Mouse (Mus musculus) duodenum, adult 2 months (tissue): ENCODE results near the gene Cd84. TPM values are rescaled to one million over a fixed set of nuclear protein-coding genes. Genes with fewer than 3 reads are reported as not detected.

Experiments
- polyA plus RNA-seq: library from polyadenylated mRNA; depleted of rRNA; stranded (reverse); fragments of >200 nt; gene quantifications from 2 replicates; pipeline ENCODE4 v1.2.3, GENCODE M21; 2012; ENCODE audit warnings: low replicate concordance; rRNA removed

Cd84 gene
- polyA plus RNA-seq: 0.52 and 0.55 TPM in 2 replicates

DNA sequence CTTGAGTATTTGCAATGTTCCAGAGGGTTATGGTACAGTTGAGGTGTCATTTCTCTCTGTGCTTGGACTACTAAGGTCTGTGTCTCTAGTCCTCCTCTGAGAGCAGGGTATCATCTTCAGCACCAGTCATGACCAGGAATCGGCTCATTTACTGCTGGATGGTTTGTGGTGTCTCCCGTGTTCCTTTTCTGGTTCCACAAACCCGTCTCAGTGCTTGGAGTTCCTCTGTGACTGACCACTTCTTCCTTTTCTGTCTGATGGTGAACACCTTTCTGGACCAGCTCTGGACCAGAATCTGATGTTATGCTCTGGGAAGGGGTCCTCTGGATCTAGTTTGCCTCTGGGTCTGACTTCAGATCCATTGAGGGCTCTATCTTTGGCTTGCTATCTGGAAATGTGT, at the start of gene Cd84:
Gene Cd84, plus strand, starts transcription at position 210 of the 400 bp plus-strand sequence.

DNA sequence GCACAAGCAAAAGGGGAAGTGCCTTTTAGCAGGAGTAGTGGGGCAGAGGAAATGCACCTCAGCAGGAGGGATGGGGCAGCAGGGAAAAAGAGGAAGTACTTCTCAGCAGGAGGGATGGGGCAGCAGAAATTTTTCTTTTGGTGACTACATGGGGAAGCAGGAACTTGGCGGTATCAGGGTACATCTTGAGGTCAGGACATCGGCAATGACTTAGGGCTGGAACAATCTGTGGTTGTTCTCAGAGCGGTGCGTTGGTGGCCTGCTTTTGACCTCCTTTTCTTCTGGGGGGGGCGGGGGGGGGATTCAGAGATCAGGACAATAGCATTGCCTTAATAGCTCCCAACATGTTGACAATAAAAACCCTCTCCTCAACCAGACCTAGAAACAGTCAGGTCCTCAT, 55.9 kb downstream of the Cd84 start, which contains the start of gene Gm10521:
Gene Gm10521, plus strand, starts transcription at position 301 of the 400 bp plus-strand sequence.

DNA sequence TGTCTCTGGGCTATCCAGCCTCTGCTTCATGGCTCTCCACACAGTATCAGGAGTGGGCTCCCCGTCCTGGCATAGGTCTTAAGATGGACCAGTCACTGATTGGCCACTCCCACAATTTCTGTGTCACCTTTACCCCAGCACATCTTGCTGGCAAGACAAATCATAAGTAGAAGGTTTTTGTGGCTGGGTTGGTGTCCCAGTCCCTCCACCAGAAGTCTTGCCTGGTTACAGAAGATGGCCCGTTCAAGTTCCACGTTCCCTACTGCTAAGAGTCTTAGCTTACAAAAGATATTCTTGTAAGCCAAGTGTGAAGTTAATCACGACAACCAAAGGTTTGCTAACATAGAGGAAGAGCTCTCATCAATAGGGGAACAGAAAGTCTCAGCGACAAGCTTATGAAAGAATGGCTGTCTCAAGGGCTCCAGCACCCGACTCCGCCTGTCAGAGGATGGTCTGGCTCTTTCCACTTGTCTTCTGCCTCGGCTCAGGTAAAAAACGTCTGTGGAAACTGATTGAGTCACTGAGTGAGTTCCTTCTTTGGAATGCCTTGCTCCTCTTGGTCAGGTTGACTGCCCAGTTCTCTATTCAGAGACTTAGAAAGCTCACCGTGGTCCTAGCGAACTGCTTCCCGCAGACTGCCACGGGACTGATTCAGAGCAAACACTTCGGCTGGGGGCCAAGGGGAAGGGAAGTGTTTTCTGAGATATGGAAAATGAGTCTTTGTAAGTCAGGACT, 78.0 kb downstream of the Cd84 start, which contains the start of gene Slamf6:
Gene Slamf6, plus strand, starts transcription at position 211 of the 735 bp plus-strand sequence.

Other genes with a start within 250 kb of the Cd84 start
- gene Ly9, start 232.3 kb upstream of the Cd84 start, polyA plus RNA-seq: 0.28 and 0.41 TPM in 2 replicates
- 0.82 and 0.95 TPM in 2 replicates for gene Slamf7, start 186.7 kb upstream of the Cd84 start, polyA plus RNA-seq
- 1.5 and 2.3 TPM in 2 replicates for gene Cd48, start 157.7 kb upstream of the Cd84 start, polyA plus RNA-seq
- 0.07 TPM in 1 of 2 replicates, not detected in the other for gene Slamf1, start 72.6 kb upstream of the Cd84 start, polyA plus RNA-seq
- 0.06 and 0.44 TPM in 2 replicates for gene Gm10521, start 56.0 kb downstream of the Cd84 start, polyA plus RNA-seq
- 0.12 and 0.18 TPM in 2 replicates for gene Slamf6, start 77.8 kb downstream of the Cd84 start, polyA plus RNA-seq
- gene Vangl2, start 188.7 kb downstream of the Cd84 start, polyA plus RNA-seq: 1.4 and 1.9 TPM in 2 replicates
- gene Nhlh1, start 217.9 kb downstream of the Cd84 start, polyA plus RNA-seq: 0.12 and 0.34 TPM in 2 replicates
- 23.1 and 31.4 TPM in 2 replicates for gene Copa, start 242.8 kb downstream of the Cd84 start, polyA plus RNA-seq
- gene Ncstn, start 243.1 kb downstream of the Cd84 start, polyA plus RNA-seq: 57.8 and 94.6 TPM in 2 replicates